Mouse (Mus musculus): ENCODE measurements around the gene Rims1. TPM values are rescaled to one million over a fixed set of nuclear protein-coding genes. Genes with fewer than 3 reads are reported as not detected.

Rims1 gene
- total RNA-seq, 2 experiments from 2014 or later: 253 to 254 TPM

DNA sequence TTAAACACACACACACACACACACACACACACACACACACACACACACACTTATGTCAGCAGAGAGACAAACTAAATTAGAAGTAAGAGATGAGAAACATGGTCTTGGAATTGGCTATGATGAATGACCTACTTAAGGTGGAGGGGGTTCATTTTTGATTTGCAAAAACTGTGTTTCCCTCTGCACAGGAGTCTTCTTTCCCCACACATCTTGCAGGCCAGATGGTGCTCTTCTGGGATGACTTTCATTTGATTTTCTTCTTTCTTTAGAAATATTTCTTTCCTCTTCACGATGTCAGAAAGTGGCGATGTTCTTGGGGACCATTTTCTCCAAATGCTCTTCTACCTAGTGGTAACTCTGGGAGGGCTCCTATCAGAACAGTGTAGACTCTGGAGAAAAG, 560.0 kb downstream of the Rims1 start:
- DNase-seq: no peak

Data from layer of hippocampus, postnatal 36 days (tissue).